Mouse (Mus musculus): ENCODE data around the gene Tubal3.

The Tubal3 gene

DNA sequence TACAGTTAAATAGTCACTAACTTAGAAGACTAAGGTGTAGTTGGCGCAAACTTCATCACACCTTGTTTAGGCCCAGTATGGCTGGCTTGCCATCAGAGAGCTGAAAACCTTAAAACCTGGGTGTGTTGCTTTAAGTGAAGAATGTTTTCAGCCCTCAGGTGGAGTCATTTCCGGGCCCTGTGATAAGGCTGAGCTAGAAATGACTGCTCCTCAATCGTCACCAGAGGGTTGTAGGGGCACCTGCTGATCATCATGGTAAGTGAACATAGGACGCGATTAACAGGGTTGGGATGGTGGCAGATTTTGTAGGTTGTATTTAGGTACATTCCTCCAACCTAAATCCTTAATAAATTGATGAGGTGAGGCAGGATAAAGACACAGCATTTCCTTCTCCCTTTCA lies 6.4 kb downstream of the Tubal3 start:
- DNase-seq (ENCODE audit: low read depth) = no peak

DNA sequence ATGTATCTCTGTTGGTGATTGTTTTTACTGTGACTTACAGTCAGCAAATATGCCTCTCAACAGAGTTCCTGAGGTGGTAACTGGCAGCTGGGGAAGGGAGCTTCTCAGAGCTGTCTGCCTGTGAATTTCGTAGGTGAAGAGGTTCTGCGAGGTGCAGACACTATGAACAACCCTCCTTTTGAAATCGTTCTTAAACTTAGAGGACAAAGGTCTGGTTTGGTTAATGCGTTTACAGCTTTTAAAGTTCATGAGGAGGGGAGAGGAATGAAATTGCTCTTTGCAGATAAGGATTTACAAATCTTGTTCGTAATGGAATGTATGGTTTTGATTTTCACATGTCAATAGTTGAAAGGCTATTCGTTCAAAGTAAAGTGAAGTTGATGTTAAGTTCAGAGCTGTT lies 7.6 kb downstream of the Tubal3 start:
- DNase-seq (ENCODE audit: low read depth) = no peak

DNA sequence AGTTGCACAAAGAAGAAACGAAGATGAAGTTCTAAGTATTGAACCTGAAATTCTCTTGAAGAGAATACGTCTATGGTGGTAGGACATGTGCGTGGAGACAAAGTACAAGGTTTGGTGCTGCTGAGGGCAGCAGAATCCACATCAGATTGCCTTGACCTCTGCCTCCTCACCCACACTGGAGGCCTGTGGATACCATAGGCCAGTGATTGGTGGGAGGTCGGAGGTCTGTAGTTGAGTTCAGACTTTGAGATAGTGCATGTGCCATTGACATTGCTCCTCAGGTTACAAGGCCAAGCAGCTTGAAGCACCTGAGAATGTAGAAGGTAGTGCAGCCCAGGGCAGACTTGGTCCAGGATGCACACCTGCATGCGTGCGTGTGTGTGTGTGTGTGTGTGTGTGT lies 8.0 kb downstream of the Tubal3 start:
- no peak for DNase-seq (ENCODE audit: low read depth)

DNA sequence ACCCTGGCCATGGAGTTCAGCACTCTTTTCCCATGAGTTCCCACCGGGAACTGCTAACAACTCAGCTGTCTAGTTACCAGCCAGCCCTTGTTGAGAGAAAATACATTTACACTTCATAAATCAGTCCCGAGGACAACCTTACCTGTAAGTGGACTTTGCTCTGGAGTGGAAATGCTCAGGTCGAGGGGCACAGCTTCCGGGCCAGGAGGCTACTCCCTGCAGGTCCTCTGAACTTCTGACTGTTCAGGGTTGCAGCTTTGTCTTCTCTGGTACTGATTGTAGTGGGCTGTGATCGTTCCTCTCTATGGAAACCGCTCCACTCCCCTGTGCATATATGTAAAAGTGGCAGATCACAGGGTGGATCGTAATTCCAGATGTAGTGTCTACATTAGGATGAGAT lies 26.6 kb downstream of the Tubal3 start:
- DNase-seq (ENCODE audit: low read depth) = no peak

DNA sequence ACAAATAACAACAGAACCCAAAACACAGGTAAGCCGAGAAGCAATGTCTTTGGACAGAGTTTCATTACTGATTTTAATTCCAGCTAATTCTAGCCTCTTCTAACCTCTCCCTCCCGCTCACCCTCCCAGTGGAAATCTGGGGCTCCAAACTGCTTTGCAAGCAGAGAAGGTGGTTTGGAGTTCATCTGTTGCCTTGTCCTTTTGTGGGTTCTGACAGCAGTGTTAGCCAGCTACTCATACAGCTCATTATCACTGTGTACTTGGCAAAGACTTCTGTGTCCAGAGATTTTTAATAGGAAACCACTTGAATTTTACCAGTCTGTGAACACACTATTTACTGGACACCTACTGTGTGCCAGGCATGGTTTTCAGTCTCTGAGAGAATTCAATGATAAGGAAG lies 27.2 kb downstream of the Tubal3 start, which contains the start of gene Ucn3:
Gene Ucn3, minus strand, starts transcription at position 101 of the 400 bp plus-strand sequence.
- DNase-seq (ENCODE audit: low read depth) = no peak

DNA sequence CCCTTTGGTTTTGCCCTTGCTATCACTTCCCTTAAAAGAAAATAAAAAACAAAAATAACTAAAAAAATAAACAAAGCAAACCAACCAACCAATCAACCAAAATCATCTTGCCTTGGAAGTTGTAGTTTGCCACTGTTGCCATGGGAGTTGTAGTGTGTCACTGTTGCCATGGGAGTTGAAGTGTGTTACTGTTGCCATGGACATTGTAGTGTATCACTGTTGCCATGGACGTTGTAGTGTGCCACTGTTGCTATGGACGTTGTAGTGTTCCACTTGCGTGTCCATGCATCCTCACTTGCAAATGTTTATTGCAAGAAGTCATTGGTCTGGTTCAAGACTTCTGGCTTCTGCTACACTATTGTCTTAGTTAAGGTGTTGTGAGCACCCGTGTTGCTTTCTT lies 29.2 kb downstream of the Tubal3 start:
- DNase-seq (ENCODE audit: low read depth) = no peak

DNA sequence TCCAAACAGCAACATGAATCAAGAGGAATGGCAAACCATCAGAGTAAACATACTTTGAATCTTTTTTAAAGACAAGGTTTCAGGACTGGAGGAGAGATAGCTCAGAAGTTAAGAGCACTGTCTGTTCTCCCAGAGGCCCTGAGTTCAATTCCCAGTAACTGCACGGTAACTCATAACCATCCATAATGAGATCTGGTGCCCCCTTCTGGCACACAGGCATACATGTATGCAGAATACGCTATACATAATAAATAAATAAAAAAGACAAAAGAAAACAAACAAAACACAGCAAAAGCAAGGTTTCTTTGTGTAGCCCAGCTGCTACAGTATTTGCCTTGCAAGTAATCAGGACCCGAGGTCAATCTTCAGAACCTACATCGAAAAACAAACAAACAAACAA lies 31.4 kb downstream of the Tubal3 start:
- no peak for DNase-seq (ENCODE audit: low read depth)

DNA sequence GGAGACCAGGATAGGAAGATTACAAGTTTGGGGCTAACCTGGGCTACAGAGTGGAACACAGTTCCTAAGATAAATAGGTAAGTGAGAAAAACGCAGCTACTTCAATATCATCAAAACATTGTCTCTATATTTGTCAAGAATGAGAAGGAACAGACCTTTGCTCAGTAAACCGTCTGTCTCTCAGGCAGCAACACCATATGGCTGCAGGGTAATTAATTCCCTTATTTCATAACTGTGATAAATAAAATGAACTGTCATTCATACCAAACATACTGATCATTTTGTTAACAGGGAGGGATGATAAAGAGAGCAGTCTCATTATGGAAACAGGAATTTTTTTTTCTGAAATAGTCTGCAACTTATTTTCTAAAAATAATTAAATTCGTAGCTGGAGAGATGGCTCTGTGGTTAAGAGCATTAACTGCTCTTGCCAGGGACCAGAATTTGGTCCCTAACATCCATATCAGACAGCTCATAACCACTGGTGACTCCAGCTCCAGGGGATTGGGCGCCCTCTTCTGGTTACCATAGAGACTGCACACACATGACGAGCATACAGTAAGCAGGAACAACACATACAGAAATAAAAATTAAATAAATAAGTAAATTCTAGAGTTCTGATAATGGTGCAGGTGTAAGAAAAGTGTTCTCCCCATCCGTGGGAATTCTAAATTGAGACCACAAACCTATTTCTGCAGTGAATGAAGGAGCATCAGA lies 33.3 kb downstream of the Tubal3 start:
- DNase-seq (ENCODE audit: low read depth) = no peak

DNA sequence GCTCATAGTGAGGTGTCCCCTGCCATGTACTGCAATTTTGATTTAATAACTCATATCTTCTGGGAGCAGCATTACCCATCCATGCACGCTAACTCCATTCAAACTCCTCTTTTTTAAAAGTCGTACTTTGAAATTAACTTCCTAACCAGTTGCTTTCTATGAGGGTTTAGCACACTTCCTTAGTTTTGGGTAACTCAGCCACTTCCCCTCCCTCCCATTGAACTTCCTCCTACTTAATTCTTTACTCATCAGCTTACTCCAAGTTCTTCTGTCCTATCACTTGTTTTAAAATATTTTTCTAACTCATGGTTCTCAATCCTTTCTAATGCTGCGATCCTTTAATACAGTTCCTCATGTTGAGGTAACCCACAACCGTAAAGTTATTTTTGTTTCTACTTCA lies 50.8 kb downstream of the Tubal3 start:
- DNase-seq (ENCODE audit: low read depth) = no peak
